Mouse (Mus musculus) forebrain, postnatal 0 days (tissue): ENCODE results near the gene Plekhg4. TPM values are rescaled to one million over a fixed set of nuclear protein-coding genes. Genes with fewer than 3 reads are reported as not detected.

ENCODE experiments used
- ATAC-seq: fragments of 200-750 bp; cut with Nextera tagmentation; 2 replicates; pipeline ENCODE4 v1.8.0; 2017; ENCODE audit warnings: mild to moderate bottlenecking, moderate library complexity
- DNase-seq: peaks from one replicate; pipeline ENCODE4 v3.0.0-alpha.2; 2015
- H3K27ac ChIP-seq: fragments of 300-500 bp; sonication (generic); 2 replicates; pipeline ENCODE4 v1.5.1; 2014; ENCODE audit warnings: low read depth, mild to moderate bottlenecking, antibody characterized with exemption, low read length, moderate library complexity, mixed read lengths
- H3K27me3 ChIP-seq: fragments of 300-500 bp; sonication (generic); 2 replicates; pipeline ENCODE4 v1.6.1; 2014; ENCODE audit warnings: mild to moderate bottlenecking, low read length, mixed read lengths; ENCODE audit not compliant: insufficient read depth
- H3K36me3 ChIP-seq: fragments of 300-500 bp; sonication (generic); 2 replicates; pipeline ENCODE4 v1.6.1; 2014; ENCODE audit warnings: mild to moderate bottlenecking, moderate library complexity; ENCODE audit not compliant: insufficient read depth
- H3K4me1 ChIP-seq: fragments of 300-500 bp; sonication (generic); 2 replicates; pipeline ENCODE4 v1.6.1; 2014; ENCODE audit warnings: antibody characterized with exemption; ENCODE audit not compliant: insufficient read depth
- H3K4me2 ChIP-seq: fragments of 300-500 bp; sonication (generic); 2 replicates; pipeline ENCODE4 v1.6.1; 2014; ENCODE audit warnings: low read depth, mild to moderate bottlenecking, moderate library complexity
- H3K4me3 ChIP-seq: fragments of 300-500 bp; sonication (generic); 2 replicates; pipeline ENCODE4 v1.5.1; 2014; ENCODE audit warnings: low read depth, low read length, mixed read lengths
- H3K9ac ChIP-seq: fragments of 300-500 bp; sonication (generic); 2 replicates; pipeline ENCODE4 v1.6.1; 2014; ENCODE audit warnings: mild to moderate bottlenecking
- H3K9me3 ChIP-seq: fragments of 300-500 bp; sonication (generic); 2 replicates; pipeline ENCODE4 v1.6.1; 2016; ENCODE audit warnings: low read length
- CTCF ChIP-seq: sonication (generic); IDR thresholded peaks from 2 replicates; pipeline ENCODE4 v1.5.1; 2016; ENCODE audit warnings: antibody characterized with exemption, control low read depth, low read depth
- WGBS: fragments of 180-500 bp; shearing (Covaris S2); extraction: QIAGEN DNeasy Blood & Tissue Kit; methylation state at CpG from one replicate; pipeline ENCODE4 v1.1.7; 2014; 5-methylcytosine and 5-hydroxymethylcytosine counted together
- polyA plus RNA-seq: library from polyadenylated mRNA; unstranded; fragments of >200 nt; fragmentation: Nextera tagmentation; extraction: Ambion mirVana; gene quantifications from 2 replicates; pipeline ENCODE4 v1.2.1, GENCODE M21; 2015
- total RNA-seq: library from RNA; depleted of rRNA; stranded (reverse); fragments of >200 nt; gene quantifications from 2 replicates; pipeline ENCODE4 v1.2.3, GENCODE M21; 2014

Gene Plekhg4
- total and polyA plus RNA-seq, 2 experiments from 2014 or later: 0.77 to 4.5 TPM

- no peak overlapping the region for H3K4me3 ChIP-seq
- no peak for TF ChIP-seq CTCF
- no peak for ATAC-seq
- no peak for DNase-seq
- H3K9me3 ChIP-seq: no peaks in the 10 kb centered on the region
- H3K27me3 ChIP-seq: no peaks in the 10 kb centered on the region
- peaks cover 43% of the 10 kb centered on the region for H3K36me3 ChIP-seq
- H3K4me2 ChIP-seq: no peak overlapping the region
- H3K4me1 ChIP-seq: no peaks in the 10 kb centered on the region
- H3K27ac ChIP-seq: no peak overlapping the region
- H3K9ac ChIP-seq: no peak overlapping the region
- 82% methylated on average over 15 of the region's 15 CpGs for WGBS
These were observed 13.9 kb upstream of the Plekhg4 start for GRCm38 (mm10) chr8:105359208-105359607.

GRCm38 (mm10) chr8:105359646-105360045 lies 13.4 kb upstream of the Plekhg4 start:
- DNase-seq: peak; percentile 37
- 50% methylated on average over 4 of the region's 4 CpGs for WGBS

GRCm38 (mm10) chr8:105361751-105362702 lies 11.0 kb upstream of the Plekhg4 start:
- WGBS: 74% methylated on average over 12 of the region's 12 CpGs
- no peak overlapping the region for H3K27ac ChIP-seq
- peaks cover 50% of the 10 kb centered on the region for H3K36me3 ChIP-seq
- TF ChIP-seq CTCF: no peak
- H3K4me2 ChIP-seq: no peak overlapping the region
- ATAC-seq (no peak), DNase-seq (no peak)
- H3K9me3 ChIP-seq: no peaks in the 10 kb centered on the region
- H3K9ac ChIP-seq: no peak overlapping the region
- no peak overlapping the region for H3K4me3 ChIP-seq
- H3K27me3 ChIP-seq: no peaks in the 10 kb centered on the region
- H3K4me1 ChIP-seq: no peaks in the 10 kb centered on the region

More at GRCm38 (mm10) chr8:105359646-105360045, 13.4 kb upstream of the Plekhg4 start:
- Histone ChIP-seq H3K9ac (no peak overlapping the region), H3K36me3 (peaks cover 47% of the 10 kb centered on the region), H3K4me2 (no peak overlapping the region), H3K27ac (no peak overlapping the region), H3K9me3 (no peaks in the 10 kb centered on the region), H3K4me1 (no peaks in the 10 kb centered on the region), H3K27me3 (no peaks in the 10 kb centered on the region), H3K4me3 (no peak overlapping the region)
- TF ChIP-seq CTCF: peak; percentile 54
- ATAC-seq: peak; percentile 47; the same call in 1 of the 2 replicates

GRCm38 (mm10) chr8:105367107-105367506 lies 6.0 kb upstream of the Plekhg4 start:
- ATAC-seq (peak; percentile 40; the same call in 1 of the 2 replicates), DNase-seq (no peak)
- H3K9ac ChIP-seq: no peak overlapping the region
- H3K27ac ChIP-seq: no peak overlapping the region
- H3K4me3 ChIP-seq: no peak overlapping the region
- WGBS: 74% methylated on average over 2 of the region's 2 CpGs
- H3K9me3 ChIP-seq: no peaks in the 10 kb centered on the region
- H3K36me3 ChIP-seq: peaks cover 46% of the 10 kb centered on the region
- TF ChIP-seq CTCF: peak; percentile 55
- H3K4me1 ChIP-seq: no peaks in the 10 kb centered on the region
- no peaks in the 10 kb centered on the region for H3K27me3 ChIP-seq
- H3K4me2 ChIP-seq: no peak overlapping the region

- Histone ChIP-seq H3K9ac (no peak overlapping the region), H3K27ac (no peak overlapping the region), H3K27me3 (no peaks in the 10 kb centered on the region), H3K36me3 (peaks cover 14% of the 10 kb centered on the region; the same call in 1 of the 2 replicates), H3K4me1 (no peaks in the 10 kb centered on the region), H3K9me3 (no peaks in the 10 kb centered on the region), H3K4me2 (no peak overlapping the region), H3K4me3 (no peak overlapping the region)
- no peak for TF ChIP-seq CTCF
- DNase-seq (no peak), ATAC-seq (no peak)
- WGBS: 78% methylated on average over 9 of the region's 9 CpGs
These were observed 601 bp upstream of the Plekhg4 start for GRCm38 (mm10) chr8:105372473-105372872.

- Histone ChIP-seq H3K36me3 (0 out of 2 replicates have a peak, but pooled peaks cover 6% of the 10 kb centered on the region), H3K9me3 (no peaks in the 10 kb centered on the region), H3K27me3 (no peaks in the 10 kb centered on the region), H3K27ac (no peak overlapping the region), H3K4me3 (peak overlapping the region; percentile 9; the same call in 1 of the 2 replicates), H3K4me1 (no peaks in the 10 kb centered on the region), H3K4me2 (peak overlapping the region; percentile 35), H3K9ac (no peak overlapping the region)
- ATAC-seq: peak; percentile 66
- peak; percentile 17 for DNase-seq
- TF ChIP-seq CTCF: peak; percentile 68
- 26% methylated on average over 33 of the region's 33 CpGs for WGBS
These were observed 1.5 kb downstream of the Plekhg4 start for GRCm38 (mm10) chr8:105374513-105374966.

GRCm38 (mm10) chr8:105378673-105379072 lies 5.6 kb downstream of the Plekhg4 start:
- H3K4me3 ChIP-seq: no peak overlapping the region
- peak; percentile 39 for ATAC-seq

More at GRCm38 (mm10) chr8:105378673-105379072, 5.6 kb downstream of the Plekhg4 start:
- Histone ChIP-seq H3K27me3 (no peaks in the 10 kb centered on the region), H3K4me1 (no peaks in the 10 kb centered on the region), H3K4me2 (no peak overlapping the region), H3K27ac (no peak overlapping the region), H3K9ac (no peak overlapping the region), H3K9me3 (no peaks in the 10 kb centered on the region), H3K36me3 (no peaks in the 10 kb centered on the region)
- WGBS: 33% methylated on average over 19 of the region's 19 CpGs
- TF ChIP-seq CTCF: no peak
- peak; percentile 31 for DNase-seq
